Mouse (Mus musculus) cerebellum, adult (tissue): ENCODE measurements around the gene Dgcr2.

Source experiments
- ATAC-seq: cut with Nextera tagmentation; 2 replicates; pipeline ENCODE4 v1.9.2; 2017; ENCODE audit warnings: mild to moderate bottlenecking, moderate library complexity, mixed read lengths; ENCODE audit not compliant: insufficient number of reproducible peaks, low FRiP score, low TSS enrichment

Dgcr2 gene

GRCm38 (mm10) chr16:17796519-17796918 lies 101.8 kb downstream of the Dgcr2 start:
- ATAC-seq = no peak

- ATAC-seq = no peak
Measured at GRCm38 (mm10) chr16:17795643-17796042, 102.7 kb downstream of the Dgcr2 start.

- no peak for ATAC-seq
Measured at GRCm38 (mm10) chr16:17794047-17794446, 104.3 kb downstream of the Dgcr2 start.

GRCm38 (mm10) chr16:17792728-17793127 lies 105.6 kb downstream of the Dgcr2 start:
- ATAC-seq = no peak
